Mouse (Mus musculus) bone marrow macrophage, adult 2 months (primary cell): ENCODE results near the gene Psmd4.

Experiments used
- CTCF ChIP-seq: IDR thresholded peaks from 2 replicates; pipeline ENCODE4 v1.5.1; 2012; ENCODE audit warnings: low read depth, mild to moderate bottlenecking, low read length, moderate library complexity
- POLR2A ChIP-seq: IDR thresholded peaks from 2 replicates; pipeline ENCODE4 v1.6.1; 2012; ENCODE audit warnings: mild to moderate bottlenecking, low read depth, low read length, borderline replicate concordance

- TF ChIP-seq CTCF (no peak), POLR2A (no peak)
These were observed 23.1 kb upstream of the Psmd4 start for GRCm38 (mm10) chr3:95065553-95065952.
